Mouse (Mus musculus): ENCODE measurements around the gene Twistnb.

The Twistnb gene

DNA sequence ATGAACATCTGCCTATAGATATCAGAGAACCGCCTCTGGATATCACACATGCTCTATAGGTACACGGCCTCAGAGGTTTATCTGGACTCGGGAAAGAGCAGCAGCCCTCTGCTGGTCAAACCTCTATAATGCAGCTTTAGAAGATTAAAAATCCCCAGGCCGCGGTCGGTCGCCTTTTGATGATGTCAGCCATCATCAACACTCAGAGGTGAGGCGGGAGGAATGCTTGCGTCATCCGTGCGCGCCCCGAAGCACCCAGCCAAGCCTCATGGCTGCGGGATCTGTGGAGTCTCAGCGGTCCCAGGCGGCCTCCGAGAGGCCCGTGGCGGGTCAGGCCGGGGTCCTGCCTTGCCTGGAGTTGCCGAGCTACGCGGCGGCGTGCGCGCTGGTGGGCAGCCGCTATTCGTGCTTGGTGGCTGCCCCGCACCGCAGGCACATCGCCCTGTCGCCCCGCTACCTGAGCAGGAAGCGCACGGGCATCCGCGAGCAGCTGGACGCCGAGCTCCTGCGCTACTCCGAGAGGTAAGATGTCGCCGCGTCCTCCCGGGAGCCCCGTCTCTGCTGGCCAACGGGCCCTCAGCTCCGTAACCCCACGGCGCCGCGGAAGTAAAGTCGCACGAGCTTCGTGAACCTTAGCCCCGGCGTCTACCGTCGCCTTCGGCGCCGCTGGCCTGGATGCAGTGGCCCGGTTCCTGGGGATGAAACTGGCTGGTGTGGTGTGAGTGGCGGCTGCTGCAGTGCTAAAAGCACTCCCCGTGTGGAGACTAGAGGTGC, at the start of gene Twistnb:
Twistnb (plus strand) TSS at position 249 of the 774 bp plus-strand sequence.
- DNase-seq (ENCODE audit: low spot score): peak; percentile 93

GRCm38 (mm10) chr12:33388842-33389241, 40.6 kb upstream of the Twistnb start:
- peak; percentile 30 for DNase-seq (ENCODE audit: low spot score)

DNA sequence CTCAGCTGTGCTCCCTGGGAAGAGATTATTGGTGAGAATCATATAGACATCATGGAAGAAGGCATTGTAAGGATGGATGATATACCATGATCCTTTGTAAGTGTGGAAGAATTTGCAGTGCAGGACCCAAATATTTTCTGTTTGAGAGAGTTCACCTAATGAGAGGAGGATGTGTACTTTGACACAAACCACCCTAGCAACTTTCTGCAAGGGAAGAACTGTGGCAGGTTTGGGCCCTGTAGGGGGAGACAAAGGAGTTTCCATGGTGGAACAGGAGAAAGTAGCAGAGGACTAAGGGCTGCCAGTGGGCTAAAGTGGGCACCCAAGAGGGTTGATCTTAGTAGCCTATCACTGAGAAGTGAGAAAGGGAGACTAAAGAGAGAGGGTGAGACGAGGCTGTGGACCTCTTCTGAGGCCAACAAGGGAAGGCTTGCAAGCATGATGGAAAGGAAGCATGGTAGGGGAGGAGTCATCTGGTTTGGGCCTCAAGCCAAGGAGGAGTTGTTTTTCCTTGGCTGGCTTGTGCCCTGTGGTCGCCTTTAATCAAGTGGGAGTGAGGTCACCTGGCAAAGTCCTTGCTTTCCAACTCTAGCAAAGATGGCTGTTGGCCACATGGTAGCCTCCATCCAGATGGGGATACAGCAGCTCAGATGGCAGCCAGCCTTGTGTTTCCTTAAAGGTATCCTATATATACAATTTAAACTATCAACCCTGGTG, 38.4 kb upstream of the Twistnb start:
- no peak for DNase-seq (ENCODE audit: low spot score)

DNA sequence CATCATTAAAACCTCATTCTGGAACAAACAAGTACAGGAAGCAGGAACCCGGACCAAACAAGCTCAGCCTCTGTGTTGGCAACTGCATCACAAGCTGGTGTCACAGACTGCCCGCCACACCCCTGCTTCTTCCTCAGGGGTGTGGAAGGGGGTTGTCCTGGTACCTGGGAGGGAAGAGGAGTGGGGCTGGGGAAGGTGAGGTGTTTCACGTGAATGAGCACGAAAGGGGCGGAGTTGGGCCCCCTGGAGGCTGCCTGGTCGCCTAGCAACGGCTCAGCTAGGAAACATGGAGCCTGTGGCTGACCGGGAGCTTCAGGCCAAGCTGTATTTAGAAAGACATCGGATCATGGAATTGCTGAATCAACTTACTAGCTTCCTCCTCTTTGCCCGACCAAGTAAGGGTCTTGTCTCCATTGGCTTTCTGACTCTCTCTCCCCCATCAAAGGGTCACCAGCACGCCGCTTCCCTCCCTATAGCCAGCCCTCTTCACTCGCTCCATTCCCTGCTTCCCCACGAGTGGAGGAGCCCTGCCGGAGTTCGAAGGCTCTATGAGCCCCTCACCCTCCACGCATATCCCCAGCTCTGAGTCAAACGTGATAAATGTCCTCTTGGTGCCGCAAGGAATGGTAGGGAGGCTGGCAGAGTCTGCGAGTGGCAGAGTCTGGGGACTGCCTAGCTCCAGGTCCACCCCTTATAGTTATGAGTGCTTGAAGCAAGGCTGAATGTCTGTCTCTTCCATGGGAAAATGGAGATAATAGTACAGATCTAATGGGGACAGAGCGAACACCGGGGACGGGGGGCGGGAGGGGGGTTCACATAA, 34.4 kb upstream of the Twistnb start, which contains the start of gene Efcab10:
Efcab10 (plus strand) TSS at position 51 of the 820 bp plus-strand sequence.
- DNase-seq (ENCODE audit: low spot score): no peak

GRCm38 (mm10) chr12:33403265-33403693, 26.2 kb upstream of the Twistnb start:
- no peak for DNase-seq (ENCODE audit: low spot score)

DNA sequence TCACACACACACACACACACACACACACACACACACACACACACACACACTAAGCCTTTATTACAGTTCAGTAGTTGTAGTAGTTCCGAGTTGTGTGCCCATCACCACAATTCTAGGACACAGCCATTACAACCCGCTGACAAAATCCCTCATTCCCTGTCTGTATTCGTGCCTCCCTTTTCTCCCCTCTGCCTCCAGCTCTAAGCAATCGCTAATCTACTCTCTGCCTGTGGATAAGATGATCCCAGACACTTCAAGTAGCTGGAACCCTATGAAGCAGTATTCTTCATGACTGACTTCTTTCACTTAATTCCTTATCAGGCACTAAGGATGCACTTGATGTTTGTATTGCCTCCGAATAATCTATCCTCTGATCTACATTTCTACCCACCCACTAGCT, 24.4 kb upstream of the Twistnb start:
- no peak for DNase-seq (ENCODE audit: low spot score)

GRCm38 (mm10) chr12:33405398-33406026, 23.9 kb upstream of the Twistnb start:
- DNase-seq (ENCODE audit: low spot score): no peak

- no peak for DNase-seq (ENCODE audit: low spot score)
These were observed 17.8 kb upstream of the Twistnb start for GRCm38 (mm10) chr12:33411580-33412151.

DNA sequence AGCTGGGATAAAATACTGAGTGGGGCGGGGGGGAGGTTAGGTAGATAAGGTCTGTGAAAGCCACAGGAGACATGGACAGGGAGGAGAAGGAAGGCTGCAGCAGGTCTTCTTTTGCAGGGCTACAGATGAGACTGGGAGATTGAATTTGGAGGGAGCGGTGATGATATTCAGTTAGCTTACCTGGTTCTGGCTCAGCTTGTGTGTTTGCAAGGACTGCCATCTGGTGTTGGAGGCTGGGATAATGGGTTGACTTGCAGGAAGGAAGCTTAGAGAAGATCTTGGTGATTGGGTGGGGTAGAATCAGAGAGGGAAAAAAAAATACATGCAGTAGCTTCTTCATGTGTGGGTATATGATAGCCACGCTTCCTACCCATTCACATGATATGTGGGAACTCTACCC, 5.1 kb upstream of the Twistnb start:
- DNase-seq (ENCODE audit: low spot score): no peak

DNA sequence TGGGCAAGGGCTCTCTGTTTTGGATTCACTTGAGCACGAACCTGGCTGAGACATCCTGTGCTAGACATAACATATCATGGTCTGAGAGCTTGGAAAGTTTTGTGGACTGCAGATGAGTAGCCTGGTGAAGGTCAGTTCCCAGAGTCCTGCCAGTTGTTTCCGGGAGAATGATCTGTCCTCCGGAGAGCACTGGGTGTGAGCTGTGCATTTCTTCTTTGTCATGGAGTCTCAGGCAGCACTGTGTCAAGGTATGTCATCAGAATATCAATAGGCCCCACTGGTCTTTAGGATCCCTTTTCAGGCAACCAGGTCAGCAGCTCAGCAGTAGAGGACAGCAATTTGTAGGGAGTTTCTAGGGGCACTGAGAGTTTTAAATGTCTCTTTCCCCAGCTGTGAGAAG, 2.1 kb upstream of the Twistnb start:
- no peak for DNase-seq (ENCODE audit: low spot score)

DNA sequence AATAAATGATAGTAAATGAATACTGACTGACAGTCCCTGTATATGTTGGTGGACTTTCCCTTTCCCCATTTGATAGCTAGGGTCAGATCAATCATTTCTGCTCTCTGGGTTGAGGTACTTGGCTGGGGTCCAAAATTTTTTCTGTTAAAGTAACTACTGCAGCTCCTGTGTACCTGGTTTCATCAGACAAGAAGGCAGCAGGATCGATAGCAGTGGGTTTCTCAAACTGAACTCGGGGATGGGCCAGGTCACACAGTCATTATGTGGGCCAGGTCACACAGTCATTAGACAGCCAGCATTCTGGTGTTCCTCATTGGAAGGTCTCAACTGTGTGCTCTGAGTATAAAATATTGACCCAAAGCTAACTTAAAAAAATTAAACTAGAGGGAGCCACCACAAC, 1.7 kb upstream of the Twistnb start:
- DNase-seq (ENCODE audit: low spot score): no peak

DNA sequence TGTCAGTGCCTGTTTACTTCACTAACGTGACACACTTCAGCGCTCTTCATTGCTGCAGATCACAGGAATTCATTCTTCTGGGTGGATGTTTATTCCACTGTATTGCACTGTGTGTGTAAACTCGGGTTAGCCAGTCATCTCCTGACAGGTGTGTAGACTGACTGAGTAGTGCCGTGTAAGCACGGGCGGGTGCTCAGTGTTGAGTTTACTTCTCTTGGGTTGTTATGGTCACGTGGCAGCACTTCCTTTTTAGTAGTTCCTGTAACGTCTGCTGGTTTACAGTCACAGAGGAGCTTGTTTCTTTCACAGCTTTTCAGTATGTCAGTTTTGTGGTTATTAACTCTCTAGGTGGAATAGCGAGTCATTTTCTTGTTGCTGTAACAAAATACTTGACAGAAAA, 4.4 kb downstream of the Twistnb start:
- no peak for DNase-seq (ENCODE audit: low spot score)

DNA sequence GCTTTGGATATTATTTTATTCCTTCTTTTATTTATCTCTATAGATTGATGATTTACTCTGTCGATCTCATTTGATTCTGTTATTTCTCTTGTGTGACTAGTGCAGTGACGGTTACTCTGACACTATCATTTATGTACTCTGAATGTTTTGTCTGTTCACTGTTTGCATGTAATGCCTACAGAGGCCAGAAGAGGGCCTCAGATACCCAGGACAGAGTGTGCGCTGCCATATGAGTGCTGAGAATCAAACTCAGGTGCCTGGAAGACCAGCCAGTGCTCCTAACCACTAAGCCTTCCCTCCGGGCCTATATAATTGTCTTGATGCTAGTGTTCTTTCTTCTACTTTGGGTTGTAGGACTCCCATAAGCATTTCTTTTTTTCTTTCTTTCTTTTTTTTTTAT, 5.3 kb downstream of the Twistnb start:
- DNase-seq (ENCODE audit: low spot score): no peak

DNA sequence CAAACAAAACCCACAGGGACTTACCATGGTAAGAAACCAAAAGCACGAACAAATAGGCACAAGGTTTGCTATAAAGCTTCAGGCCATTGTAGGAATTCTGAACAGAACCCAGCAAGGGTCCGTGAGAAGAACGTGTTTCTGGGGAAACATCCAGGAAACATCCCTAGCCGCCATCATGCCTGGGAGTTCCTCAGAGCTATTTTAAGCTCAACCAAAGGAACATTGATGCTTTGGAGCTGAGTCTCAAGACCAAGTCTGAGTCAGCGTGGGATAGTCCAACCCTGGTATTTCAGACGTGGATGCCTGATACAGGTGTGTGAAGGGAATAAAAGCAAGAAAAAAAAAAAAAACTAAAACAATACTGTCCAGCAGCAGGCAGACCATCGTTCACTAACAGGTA, 26.0 kb downstream of the Twistnb start:
- no peak for DNase-seq (ENCODE audit: low spot score)

- DNase-seq (ENCODE audit: low spot score): no peak
These were observed 26.8 kb downstream of the Twistnb start for GRCm38 (mm10) chr12:33456242-33456641.

GRCm38 (mm10) chr12:33480975-33481374, 51.5 kb downstream of the Twistnb start:
- DNase-seq (ENCODE audit: low spot score): no peak

GRCm38 (mm10) chr12:33482931-33483330, 53.5 kb downstream of the Twistnb start:
- DNase-seq (ENCODE audit: low spot score): no peak
